In genomic region chr6:3763171-3763967, GRCm38 (mm10) we compare ENCODE assay signal across 8 mouse cellular contexts. TPM values are rescaled to one million over a fixed set of nuclear protein-coding genes. Genes with fewer than 3 reads are reported as not detected.
DNase-seq lines count a peak whose midpoint lies in the region; ATAC-seq and TF ChIP-seq lines count a peak whose summit lies in the region.

No protein-coding gene starts in this region.

- no peak for TF ChIP-seq EP300 in liver, postnatal 0 days (IDR thresholded peaks at IDR 0.05; ENCODE audit: low read depth)

- no peaks in the 10 kb centered on the region for H3K9me3 ChIP-seq in hindbrain, embryonic 15.5 days
- no peaks in the 10 kb centered on the region for H3K9me3 ChIP-seq in liver, postnatal 0 days (ENCODE audit: low read length)

- H3K4me1 ChIP-seq in hindbrain, embryonic 15.5 days (replicated peaks): peaks cover 13% of the 10 kb centered on the region
- no peaks in the 10 kb centered on the region for H3K4me1 ChIP-seq in liver, postnatal 0 days (ENCODE audit: insufficient read depth)

- peak overlapping the region; percentile 99 for H3K4me2 ChIP-seq in hindbrain, embryonic 15.5 days
- peak overlapping the region; percentile 44; the same call in 1 of the 2 replicates for H3K4me2 ChIP-seq in liver, postnatal 0 days (ENCODE audit: low read depth, low read length)

- TF ChIP-seq CTCF in liver, postnatal 0 days (IDR thresholded peaks at IDR 0.05; ENCODE audit: low read depth): no peak

- no peaks in the 10 kb centered on the region for H3K36me3 ChIP-seq in hindbrain, embryonic 15.5 days
- no peaks in the 10 kb centered on the region for H3K36me3 ChIP-seq in liver, postnatal 0 days (replicated peaks; ENCODE audit: insufficient read depth, low read length)

- no peak overlapping the region for H3K27ac ChIP-seq in hindbrain, embryonic 15.5 days (replicated peaks)
- no peak overlapping the region for H3K27ac ChIP-seq in liver, postnatal 0 days (ENCODE audit: low read depth)

- under 1% methylated on average over 39 of the region's 39 CpGs for WGBS in hindbrain, embryonic 15.5 days
- 1% methylated on average over 39 of the region's 39 CpGs for WGBS in liver, postnatal 0 days (ENCODE audit: insufficient replicate concordance)

- H3K9ac ChIP-seq in hindbrain, embryonic 15.5 days: peak overlapping the region; percentile 9; the same call in 1 of the 2 replicates
- no peak overlapping the region for H3K9ac ChIP-seq in liver, postnatal 0 days (replicated peaks)

- peak; percentile 5 for DNase-seq in cerebellum, postnatal 10 days
- no peak for DNase-seq in cerebellum, postnatal 14 days
- DNase-seq in ZHBTc4 (ENCODE audit: low read depth, low spot score): peak; percentile 77
- DNase-seq in liver, postnatal 0 days: peak; percentile 15
- no peak for DNase-seq in adrenal gland, postnatal 25 days
- no peak for DNase-seq in frontal cortex, postnatal 25 days (ENCODE audit: low spot score in 2 of 2)

- H3K4me3 ChIP-seq in hindbrain, embryonic 15.5 days: peak overlapping the region; percentile 49
- H3K4me3 ChIP-seq in liver, postnatal 0 days (ENCODE audit: low read depth, low read length): peak overlapping the region; percentile 19; the same call in 1 of the 2 replicates

- peak; percentile 65 for ATAC-seq in hindbrain, embryonic 15.5 days (ENCODE audit: low FRiP score, low read depth)
- ATAC-seq in liver, postnatal 0 days: no peak
- no peak for ATAC-seq in erythroid progenitor cell, adult 5-6 weeks (replicated peaks; ENCODE audit: low FRiP score, poor library complexity, severe bottlenecking)

- H3K27me3 ChIP-seq in hindbrain, embryonic 15.5 days: peaks cover 51% of the 10 kb centered on the region
- H3K27me3 ChIP-seq in liver, postnatal 0 days (ENCODE audit: insufficient read depth, low read length): peaks cover 23% of the 10 kb centered on the region

RNA-seq across cellular contexts. Expression of gene Calcr, which starts 1.1 kb away (rescaled TPM):
- polyA plus RNA-seq in hindbrain, embryonic 15.5 days (2015; fragmentation: Nextera tagmentation; extraction: Ambion mirVana): 7.0 and 7.3 TPM in 2 replicates
- polyA plus RNA-seq in liver, postnatal 0 days (2015; fragmentation: Nextera tagmentation; extraction: Ambion mirVana): not detected in 2 replicates
- not detected in 2 replicates for total RNA-seq in adrenal gland, postnatal 25 days (2021)
- not detected in 2 replicates for total RNA-seq in erythroid progenitor cell, adult 5-6 weeks (2015; ENCODE audit: low replicate concordance)
- not detected in 2 replicates for total RNA-seq in erythroid progenitor cell, adult 5-6 weeks (2017; ENCODE audit: low replicate concordance)

Comparison
In these comparisons a context has a peak if more than half of its experiments do, and no peak if none do; other contexts are left out.
1. DNase-seq: peak in cerebellum, postnatal 10 days (2 of 2), ZHBTc4 (single experiment) and liver, postnatal 0 days (single experiment); none in cerebellum, postnatal 14 days (0 of 2), adrenal gland, postnatal 25 days (single experiment) and frontal cortex, postnatal 25 days (0 of 2).